Mouse (Mus musculus): ENCODE results near the gene Hras. TPM values are rescaled to one million over a fixed set of nuclear protein-coding genes. Genes with fewer than 3 reads are reported as not detected.

Gene Hras
- polyA plus RNA-seq (2017; shearing (Covaris generic)): 5.2 TPM

DNA sequence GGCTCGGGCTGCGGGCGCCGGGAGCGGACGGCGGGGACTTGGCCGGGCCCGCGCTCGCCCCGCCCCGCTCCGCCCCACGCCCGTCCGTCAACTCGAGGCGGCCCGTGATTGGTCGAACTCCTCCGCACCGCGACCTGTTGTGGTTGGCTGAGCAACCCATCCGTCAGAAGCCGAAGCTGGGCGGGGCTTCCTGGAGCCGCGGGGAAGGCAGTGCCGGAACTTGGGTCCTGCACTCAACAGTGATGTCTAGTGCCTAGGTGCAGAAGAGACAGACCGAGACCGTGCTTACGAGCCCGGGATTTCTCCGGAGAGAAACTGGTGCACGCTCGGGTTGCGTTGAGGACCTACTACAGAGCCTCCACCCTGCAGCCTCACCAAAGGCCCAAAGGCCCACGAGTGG is at the start of gene Hras, which contains the start of gene Lrrc56:
TSS of gene Hras (minus strand) at position 58 of the 400 bp plus-strand sequence.
TSS of gene Lrrc56 (plus strand) at position 210 of the 400 bp plus-strand sequence.

DNA sequence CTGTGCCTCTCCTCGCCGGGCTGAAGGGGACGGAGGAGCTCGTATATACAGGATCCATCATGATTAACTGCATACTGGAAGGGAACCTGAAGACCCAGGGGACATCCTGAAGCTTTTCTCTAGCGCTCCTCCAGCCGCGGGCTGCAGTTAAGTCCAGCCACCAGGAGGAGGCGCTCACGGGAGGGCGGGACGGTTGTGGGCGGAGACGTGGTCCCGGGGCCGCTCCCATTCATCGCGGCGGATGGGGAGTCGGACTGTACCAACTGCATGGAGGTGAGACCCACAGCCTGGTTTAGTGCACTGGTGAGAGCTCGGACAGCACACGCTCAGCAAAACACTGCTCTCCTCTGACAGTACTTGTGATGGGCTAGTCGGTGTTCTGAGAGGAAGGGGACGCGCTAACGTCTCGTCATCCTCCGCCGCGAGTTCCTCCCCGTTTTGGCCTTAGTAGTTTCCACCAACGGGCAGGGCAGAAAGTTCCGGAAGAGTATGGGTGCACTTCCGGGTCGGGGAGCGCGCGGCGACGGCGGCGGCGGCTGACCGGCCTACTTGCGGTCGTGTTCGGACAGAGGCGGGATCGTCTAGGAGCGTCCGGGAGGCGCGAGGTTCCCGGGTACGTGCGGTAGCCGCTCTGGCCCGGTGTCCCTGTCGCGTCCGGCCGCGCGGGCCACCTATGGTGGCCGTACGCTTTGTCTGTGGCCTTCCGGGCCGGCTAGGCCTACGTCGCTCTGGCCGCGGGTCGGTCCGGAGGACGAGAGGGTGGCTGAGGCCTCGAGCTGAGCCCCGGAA is 34.7 kb upstream of the Hras start, which contains the start of gene Phrf1:
TSS of gene Phrf1 (plus strand) at position 506 of the 789 bp plus-strand sequence.

DNA sequence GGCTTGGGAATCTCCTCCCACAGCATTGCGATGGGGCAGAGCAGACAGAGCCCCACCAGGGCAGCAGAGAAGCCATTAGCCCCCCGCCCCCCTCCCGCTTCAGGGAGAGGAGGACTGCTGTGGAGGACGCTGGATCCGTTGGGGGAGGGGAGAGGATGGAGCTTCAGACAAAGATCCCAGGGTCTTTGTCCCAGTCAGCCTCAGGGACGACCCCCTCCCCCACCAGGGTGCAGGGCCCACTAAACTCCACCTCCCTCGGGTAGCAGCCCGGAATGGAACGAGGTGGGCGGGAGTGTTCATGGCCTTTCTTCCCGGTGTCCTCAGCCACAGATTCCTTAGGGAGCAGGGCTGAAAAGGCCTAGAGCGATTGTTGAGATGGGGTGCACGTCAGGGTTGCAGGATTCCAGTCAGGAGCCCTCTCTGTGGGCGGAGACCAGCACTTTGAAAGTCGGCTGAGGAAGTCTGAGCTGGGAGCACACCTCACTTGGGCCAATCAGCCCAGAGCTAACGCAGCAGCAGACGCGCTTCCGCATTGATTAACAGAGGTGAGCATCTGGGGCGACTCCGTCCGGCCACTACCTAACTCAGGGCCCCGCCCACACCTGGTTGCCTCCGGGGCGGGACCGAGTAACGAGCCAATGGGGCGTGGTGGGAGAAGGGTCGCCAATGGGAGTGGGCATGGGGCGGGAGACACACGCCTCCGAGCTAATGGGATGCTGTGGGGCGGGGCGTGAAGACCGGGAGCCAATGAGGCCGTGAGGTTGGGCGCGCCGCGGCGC is 21.5 kb upstream of the Hras start, which contains the start of gene Rassf7:
TSS of gene Rassf7 (plus strand) at position 760 of the 779 bp plus-strand sequence.

DNA sequence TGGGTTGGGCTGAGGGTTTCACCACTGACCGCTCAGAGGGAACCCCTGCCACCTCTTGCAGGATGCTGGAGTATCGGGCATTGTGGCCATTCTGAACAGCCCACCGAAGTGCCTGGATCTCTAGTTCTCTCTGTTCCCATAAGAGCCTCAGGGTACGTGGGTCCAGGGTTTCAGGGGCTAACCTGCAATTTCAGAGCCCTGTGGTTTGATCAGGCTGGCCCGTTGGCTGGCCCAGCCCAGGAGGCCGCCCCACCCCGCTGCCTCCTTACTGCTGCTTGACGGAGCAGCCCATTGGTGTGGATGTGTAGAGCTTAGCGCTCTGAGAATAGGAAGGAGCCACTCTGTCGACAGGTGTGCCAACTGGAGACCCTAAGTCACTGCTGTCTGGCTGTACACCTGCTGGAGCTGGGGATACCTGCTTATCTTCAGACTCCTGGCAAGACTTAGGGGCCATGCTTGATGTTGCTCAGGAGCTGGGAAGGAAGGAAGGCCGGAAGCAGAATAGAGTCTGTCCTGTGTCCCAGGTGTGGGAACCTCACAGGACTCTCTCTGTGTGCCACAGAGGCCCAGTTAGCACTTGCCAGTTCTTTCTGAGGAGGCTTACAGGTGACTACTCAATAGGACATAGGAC is 19.9 kb upstream of the Hras start, which contains the start of gene Lmntd2:
TSS of gene Lmntd2 (minus strand) at position 476 of the 631 bp plus-strand sequence.

DNA sequence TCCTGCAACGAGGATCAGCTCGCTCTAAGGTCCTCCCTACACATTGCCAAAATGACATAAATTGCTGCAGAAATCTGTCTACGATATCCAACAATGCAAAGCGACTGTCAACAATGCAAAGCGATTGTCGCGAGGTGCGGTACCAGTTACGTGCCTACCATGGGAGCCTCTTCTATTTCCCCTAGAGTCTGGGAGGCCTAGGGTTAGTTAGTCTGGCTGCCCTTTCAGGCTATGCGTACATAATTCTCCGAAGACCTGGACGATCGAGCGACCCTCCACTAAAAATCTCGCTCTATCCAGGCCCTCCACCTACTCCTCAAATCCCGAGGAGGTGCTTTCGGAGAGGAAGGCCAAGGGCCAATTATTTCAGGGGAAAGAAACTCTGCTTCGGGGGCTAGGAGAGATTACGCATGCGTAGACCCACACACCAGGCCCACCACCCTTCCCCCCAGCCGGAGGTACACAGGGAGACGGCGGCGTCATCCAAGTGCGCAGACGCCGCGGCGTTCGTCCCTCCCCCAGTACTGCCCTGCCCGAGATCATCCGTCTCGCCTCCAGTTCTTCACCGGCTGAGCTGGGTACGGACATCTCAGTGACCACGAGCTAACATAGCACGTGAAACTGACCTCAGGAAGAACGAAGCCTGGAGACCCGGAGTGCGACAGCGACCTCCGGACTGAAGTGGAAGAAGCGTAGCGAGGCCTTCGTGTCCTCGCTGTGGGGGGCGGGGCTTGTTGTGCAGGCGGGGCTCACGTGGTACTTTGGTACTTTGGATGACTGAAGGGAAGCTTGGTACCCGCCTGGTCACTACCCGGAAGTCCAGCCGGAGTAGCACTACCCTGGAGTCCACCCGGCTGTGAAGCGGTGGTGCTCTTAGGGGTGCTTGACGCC is 21.4 kb downstream of the Hras start, which contains the start of gene Rnh1:
TSS of gene Rnh1 (minus strand) at position 742 of the 891 bp plus-strand sequence.

Other genes with a start within 250 kb of the Hras start
- 0.98 TPM for gene Ifitm5, start 243.7 kb downstream of the Hras start, polyA plus RNA-seq (2017; shearing (Covaris generic))
- not detected for gene Gm45717, start 238.1 kb downstream of the Hras start, polyA plus RNA-seq (2017; shearing (Covaris generic))
- gene Ifitm2, start 238.0 kb downstream of the Hras start, polyA plus RNA-seq (2017; shearing (Covaris generic)): 30.3 TPM
- not detected for gene Ifitm1, start 226.8 kb downstream of the Hras start, polyA plus RNA-seq (2017; shearing (Covaris generic))
- gene Ifitm3, start 183.2 kb downstream of the Hras start, polyA plus RNA-seq (2017; shearing (Covaris generic)): 8.5 TPM
- not detected for gene Ifitm6, start 176.1 kb downstream of the Hras start, polyA plus RNA-seq (2017; shearing (Covaris generic))
- not detected for gene Gm17387, start 164.9 kb downstream of the Hras start, polyA plus RNA-seq (2017; shearing (Covaris generic))
- 15.5 TPM for gene B4galnt4, start 132.9 kb downstream of the Hras start, polyA plus RNA-seq (2017; shearing (Covaris generic))
- gene Pkp3, start 115.8 kb downstream of the Hras start, polyA plus RNA-seq (2017; shearing (Covaris generic)): 411 TPM
- gene Sigirr, start 93.4 kb downstream of the Hras start, polyA plus RNA-seq (2017; shearing (Covaris generic)): 274 TPM
- not detected for gene Ano9, start 76.2 kb downstream of the Hras start, polyA plus RNA-seq (2017; shearing (Covaris generic))
- gene Ptdss2, start 71.6 kb downstream of the Hras start, polyA plus RNA-seq (2017; shearing (Covaris generic)): 8.9 TPM
- gene Rnh1, start 21.1 kb downstream of the Hras start, polyA plus RNA-seq (2017; shearing (Covaris generic)): 159 TPM
- gene Lrrc56, start 152 bp upstream of the Hras start, polyA plus RNA-seq (2017; shearing (Covaris generic)): 3.4 TPM
- gene Lmntd2, start 20.1 kb upstream of the Hras start, polyA plus RNA-seq (2017; shearing (Covaris generic)): 14.1 TPM
- gene Rassf7, start 21.9 kb upstream of the Hras start, polyA plus RNA-seq (2017; shearing (Covaris generic)): 29.4 TPM
- 122 TPM for gene Phrf1, start 34.8 kb upstream of the Hras start, polyA plus RNA-seq (2017; shearing (Covaris generic))
- 160 TPM for gene Irf7, start 72.5 kb upstream of the Hras start, polyA plus RNA-seq (2017; shearing (Covaris generic))
- gene Cdhr5, start 82.8 kb upstream of the Hras start, polyA plus RNA-seq (2017; shearing (Covaris generic)): not detected
- gene Sct, start 85.1 kb upstream of the Hras start, polyA plus RNA-seq (2017; shearing (Covaris generic)): not detected
- not detected for gene Drd4, start 98.0 kb upstream of the Hras start, polyA plus RNA-seq (2017; shearing (Covaris generic))
- gene Deaf1, start 133.7 kb upstream of the Hras start, polyA plus RNA-seq (2017; shearing (Covaris generic)): 15.6 TPM
- 48.1 TPM for gene Tmem80, start 133.7 kb upstream of the Hras start, polyA plus RNA-seq (2017; shearing (Covaris generic))
- not detected for gene Eps8l2, start 144.9 kb upstream of the Hras start, polyA plus RNA-seq (2017; shearing (Covaris generic))
- 372 TPM for gene Taldo1, start 198.2 kb upstream of the Hras start, polyA plus RNA-seq (2017; shearing (Covaris generic))
- 91.0 TPM for gene Gatd1, start 220.1 kb upstream of the Hras start, polyA plus RNA-seq (2017; shearing (Covaris generic))
- 0.27 TPM for gene Cend1, start 235.5 kb upstream of the Hras start, polyA plus RNA-seq (2017; shearing (Covaris generic))
- gene Slc25a22, start 243.9 kb upstream of the Hras start, polyA plus RNA-seq (2017; shearing (Covaris generic)): 87.4 TPM

Measured in CD4-positive, CD25-positive, alpha-beta regulatory T cell, adult 9 weeks (primary cell).